Mouse (Mus musculus): Measurements from ENCODE around the gene Lekr1. TPM values are rescaled to one million over a fixed set of nuclear protein-coding genes. Genes with fewer than 3 reads are reported as not detected.

Gene Lekr1
- total and polyA plus RNA-seq, 2 experiments from 2014 or later = 2.2 to 4.1 TPM

- Histone ChIP-seq H3K4me2 (ENCODE audit: low read depth, low read length, poor library complexity, severe bottlenecking) (no peak overlapping the region), H3K27me3 (ENCODE audit: insufficient read depth, low read length) (no peaks in the 10 kb centered on the region), H3K4me3 (ENCODE audit: low read depth, low read length) (no peak overlapping the region), H3K36me3 (ENCODE audit: insufficient read depth, low read length) (no peaks in the 10 kb centered on the region), H3K4me1 (ENCODE audit: insufficient read depth, low read length) (0 out of 2 replicates have a peak, but pooled peaks cover 6% of the 10 kb centered on the region), H3K9me3 (ENCODE audit: low read length) (no peaks in the 10 kb centered on the region), H3K9ac (replicated peaks; ENCODE audit: low read length, poor library complexity, severe bottlenecking) (no peak overlapping the region), H3K27ac (ENCODE audit: low read depth, low read length) (no peak overlapping the region)
- no peak for DNase-seq (ENCODE audit: low spot score)
- TF ChIP-seq CTCF (IDR thresholded peaks at IDR 0.05) = no peak
- ATAC-seq (ENCODE audit: low FRiP score) = no peak
- whole genome bisulfite sequencing = 50% methylated on average over 11 of the region's 11 CpGs
Measured at GRCm38 (mm10) chr3:65858118-65858517, 192.1 kb downstream of the Lekr1 start.

- Histone ChIP-seq H3K4me1 (ENCODE audit: insufficient read depth, low read length) (0 out of 2 replicates have a peak, but pooled peaks cover 6% of the 10 kb centered on the region), H3K27me3 (ENCODE audit: insufficient read depth, low read length) (no peaks in the 10 kb centered on the region), H3K27ac (ENCODE audit: low read depth, low read length) (no peak overlapping the region), H3K9me3 (ENCODE audit: low read length) (no peaks in the 10 kb centered on the region), H3K4me3 (ENCODE audit: low read depth, low read length) (no peak overlapping the region), H3K9ac (replicated peaks; ENCODE audit: low read length, poor library complexity, severe bottlenecking) (no peak overlapping the region), H3K4me2 (ENCODE audit: low read depth, low read length, poor library complexity, severe bottlenecking) (no peak overlapping the region), H3K36me3 (ENCODE audit: insufficient read depth, low read length) (no peaks in the 10 kb centered on the region)
- no peak for DNase-seq (ENCODE audit: low spot score)
- no peak for TF ChIP-seq CTCF (IDR thresholded peaks at IDR 0.05)
- ATAC-seq (ENCODE audit: low FRiP score) = no peak
- WGBS = 9% methylated on average over 12 of the region's 13 CpGs
Measured at GRCm38 (mm10) chr3:65858741-65859348, 192.8 kb downstream of the Lekr1 start.

GRCm38 (mm10) chr3:65859750-65860149 lies 193.7 kb downstream of the Lekr1 start:
- 0 out of 2 replicates have a peak, but pooled peaks cover 6% of the 10 kb centered on the region for H3K4me1 ChIP-seq (ENCODE audit: insufficient read depth, low read length)
- no peaks in the 10 kb centered on the region for H3K9me3 ChIP-seq (ENCODE audit: low read length)
- H3K27me3 ChIP-seq (ENCODE audit: insufficient read depth, low read length) = no peaks in the 10 kb centered on the region
- TF ChIP-seq CTCF (IDR thresholded peaks at IDR 0.05) = no peak
- DNase-seq (ENCODE audit: low spot score) = no peak
- H3K9ac ChIP-seq (replicated peaks; ENCODE audit: low read length, poor library complexity, severe bottlenecking) = no peak overlapping the region
- H3K27ac ChIP-seq (ENCODE audit: low read depth, low read length) = no peak overlapping the region
- no peak for ATAC-seq (ENCODE audit: low FRiP score)
- H3K4me3 ChIP-seq (ENCODE audit: low read depth, low read length) = no peak overlapping the region
- no peak overlapping the region for H3K4me2 ChIP-seq (ENCODE audit: low read depth, low read length, poor library complexity, severe bottlenecking)
- no peaks in the 10 kb centered on the region for H3K36me3 ChIP-seq (ENCODE audit: insufficient read depth, low read length)
- WGBS = 90% methylated on average over 6 of the region's 6 CpGs

- no peak for TF ChIP-seq CTCF (IDR thresholded peaks at IDR 0.05)
- Histone ChIP-seq H3K4me1 (ENCODE audit: insufficient read depth, low read length) (0 out of 2 replicates have a peak, but pooled peaks cover 6% of the 10 kb centered on the region), H3K9me3 (ENCODE audit: low read length) (no peaks in the 10 kb centered on the region), H3K9ac (replicated peaks; ENCODE audit: low read length, poor library complexity, severe bottlenecking) (no peak overlapping the region), H3K27ac (ENCODE audit: low read depth, low read length) (no peak overlapping the region), H3K4me2 (ENCODE audit: low read depth, low read length, poor library complexity, severe bottlenecking) (no peak overlapping the region), H3K36me3 (ENCODE audit: insufficient read depth, low read length) (no peaks in the 10 kb centered on the region), H3K27me3 (ENCODE audit: insufficient read depth, low read length) (no peaks in the 10 kb centered on the region), H3K4me3 (ENCODE audit: low read depth, low read length) (no peak overlapping the region)
- ATAC-seq (ENCODE audit: low FRiP score) (no peak), DNase-seq (ENCODE audit: low spot score) (no peak)
- 33% methylated on average over 4 of the region's 4 CpGs for WGBS
Measured at GRCm38 (mm10) chr3:65860903-65861302, 194.9 kb downstream of the Lekr1 start.

- 0 out of 2 replicates have a peak, but pooled peaks cover 6% of the 10 kb centered on the region for H3K4me1 ChIP-seq (ENCODE audit: insufficient read depth, low read length)
- no peak overlapping the region for H3K4me2 ChIP-seq (ENCODE audit: low read depth, low read length, poor library complexity, severe bottlenecking)
- DNase-seq (ENCODE audit: low spot score) = peak; percentile 65
- 20% methylated on average over 6 of the region's 6 CpGs for WGBS
- ATAC-seq (ENCODE audit: low FRiP score) = no peak
- no peaks in the 10 kb centered on the region for H3K36me3 ChIP-seq (ENCODE audit: insufficient read depth, low read length)
- no peak for TF ChIP-seq CTCF (IDR thresholded peaks at IDR 0.05)
- no peak overlapping the region for H3K27ac ChIP-seq (ENCODE audit: low read depth, low read length)
- no peak overlapping the region for H3K4me3 ChIP-seq (ENCODE audit: low read depth, low read length)
- no peaks in the 10 kb centered on the region for H3K27me3 ChIP-seq (ENCODE audit: insufficient read depth, low read length)
- no peaks in the 10 kb centered on the region for H3K9me3 ChIP-seq (ENCODE audit: low read length)
- no peak overlapping the region for H3K9ac ChIP-seq (replicated peaks; ENCODE audit: low read length, poor library complexity, severe bottlenecking)
Measured at GRCm38 (mm10) chr3:65861471-65861881, 195.4 kb downstream of the Lekr1 start.

- peak; percentile 92 for DNase-seq (ENCODE audit: low spot score)
Measured at GRCm38 (mm10) chr3:65863297-65863696, 197.3 kb downstream of the Lekr1 start.

More at GRCm38 (mm10) chr3:65863297-65863696, 197.3 kb downstream of the Lekr1 start:
- ATAC-seq (ENCODE audit: low FRiP score) = peak; percentile 89
- Histone ChIP-seq H3K9ac (replicated peaks; ENCODE audit: low read length, poor library complexity, severe bottlenecking) (no peak overlapping the region), H3K4me2 (ENCODE audit: low read depth, low read length, poor library complexity, severe bottlenecking) (peak overlapping the region; percentile 41), H3K4me1 (ENCODE audit: insufficient read depth, low read length) (0 out of 2 replicates have a peak, but pooled peaks cover 6% of the 10 kb centered on the region), H3K36me3 (ENCODE audit: insufficient read depth, low read length) (no peaks in the 10 kb centered on the region), H3K27ac (ENCODE audit: low read depth, low read length) (no peak overlapping the region), H3K27me3 (ENCODE audit: insufficient read depth, low read length) (no peaks in the 10 kb centered on the region), H3K4me3 (ENCODE audit: low read depth, low read length) (peak overlapping the region; percentile 18; the same call in 1 of the 2 replicates), H3K9me3 (ENCODE audit: low read length) (no peaks in the 10 kb centered on the region)
- peak; percentile 98 for TF ChIP-seq CTCF (IDR thresholded peaks at IDR 0.05)
- 0% methylated on average over 11 of the region's 11 CpGs for WGBS
